Mouse (Mus musculus): ENCODE data around the gene Arhgap1.

DNA sequence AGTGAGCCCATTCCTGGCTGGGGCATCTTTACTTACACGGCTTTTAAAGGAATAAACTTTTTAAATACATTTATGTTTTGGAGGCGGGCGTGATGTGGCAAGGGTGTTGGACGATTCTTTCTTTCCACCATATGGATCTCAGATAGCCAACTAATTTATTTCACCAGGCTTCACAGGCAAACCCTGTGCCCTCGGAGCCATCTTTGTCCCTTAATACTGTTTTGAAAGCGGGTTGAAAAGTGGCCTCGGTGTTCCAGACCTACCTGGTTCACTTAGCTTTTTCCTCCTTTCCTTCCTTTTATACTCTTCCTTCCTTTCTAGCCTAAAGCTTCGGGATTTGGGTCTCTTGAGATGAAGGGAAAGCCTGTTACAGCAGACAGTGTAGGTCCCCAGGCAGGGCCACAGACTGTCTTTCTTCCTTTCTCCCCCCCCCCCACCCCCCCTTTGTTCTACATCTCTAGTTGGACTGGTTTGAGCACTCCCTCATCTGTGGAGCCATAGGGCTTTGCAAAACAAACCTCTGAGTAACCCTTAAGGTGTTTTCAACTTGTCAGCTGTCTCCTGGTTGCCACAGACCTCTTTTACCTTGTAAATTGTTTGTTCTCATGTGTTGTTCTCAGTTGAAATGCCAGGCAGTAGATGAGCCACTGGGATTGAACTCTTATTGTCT, 61.7 kb downstream of the Arhgap1 start:
- TF ChIP-seq POLR2A (IDR thresholded peaks at IDR 0.05; ENCODE audit: control insufficient read depth, extremely low read depth, insufficient read depth, low read length, poor library complexity) (no peak), CTCF (IDR thresholded peaks at IDR 0.05; ENCODE audit: borderline replicate concordance, control insufficient read depth, extremely low read depth, insufficient read depth, low read length, poor library complexity) (no peak)
